Mouse (Mus musculus): ENCODE measurements around the gene Tlr5. TPM values are rescaled to one million over a fixed set of nuclear protein-coding genes. Genes with fewer than 3 reads are reported as not detected.

Gene Tlr5
- total and polyA plus RNA-seq, 2 experiments from 2014 or later, result 0.11 to 0.23 TPM

GRCm38 (mm10) chr1:182961076-182961475 lies 6.5 kb downstream of the Tlr5 start:
- 79% methylated on average over 5 of the region's 5 CpGs for WGBS
- Histone ChIP-seq H3K4me1 (ENCODE audit: insufficient read depth, low read length) (peaks cover 9% of the 10 kb centered on the region; the same call in 1 of the 2 replicates), H3K27ac (ENCODE audit: low read depth, low read length) (no peak overlapping the region), H3K4me2 (ENCODE audit: low read depth, low read length, poor library complexity, severe bottlenecking) (no peak overlapping the region), H3K9me3 (ENCODE audit: low read length) (no peaks in the 10 kb centered on the region), H3K36me3 (ENCODE audit: insufficient read depth, low read length) (no peaks in the 10 kb centered on the region), H3K4me3 (ENCODE audit: low read depth, low read length) (no peak overlapping the region), H3K27me3 (ENCODE audit: insufficient read depth, low read length) (no peaks in the 10 kb centered on the region), H3K9ac (replicated peaks; ENCODE audit: low read length, poor library complexity, severe bottlenecking) (no peak overlapping the region)
- ATAC-seq (ENCODE audit: low FRiP score), result no peak
- no peak for TF ChIP-seq CTCF (IDR thresholded peaks at IDR 0.05)
- no peak for DNase-seq (ENCODE audit: low spot score)

DNA sequence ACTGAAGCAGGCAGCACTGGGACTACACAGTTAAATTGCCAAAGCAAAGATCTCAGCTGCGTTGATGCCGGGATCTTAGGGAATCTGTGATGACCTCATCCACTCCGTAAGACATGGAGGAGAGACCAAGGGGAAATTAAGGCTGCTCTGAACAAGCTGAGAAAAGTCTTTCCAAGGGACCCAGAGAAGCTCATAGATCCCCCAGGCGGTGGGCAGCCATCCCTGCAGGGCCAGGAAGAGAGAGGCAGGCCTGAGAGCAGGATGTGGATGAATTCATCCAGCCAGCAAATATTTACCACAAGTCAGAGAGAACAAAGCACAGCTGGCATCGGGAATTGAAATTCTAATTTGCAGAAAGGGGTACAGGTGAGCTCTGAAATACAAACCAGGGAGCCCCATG lies 8.7 kb downstream of the Tlr5 start:
- 48% methylated on average over 5 of the region's 5 CpGs for WGBS
- no peaks in the 10 kb centered on the region for H3K36me3 ChIP-seq (ENCODE audit: insufficient read depth, low read length)
- no peaks in the 10 kb centered on the region for H3K27me3 ChIP-seq (ENCODE audit: insufficient read depth, low read length)
- H3K4me3 ChIP-seq (ENCODE audit: low read depth, low read length), result no peak overlapping the region
- no peak overlapping the region for H3K4me2 ChIP-seq (ENCODE audit: low read depth, low read length, poor library complexity, severe bottlenecking)
- DNase-seq (ENCODE audit: low spot score), result no peak
- H3K9me3 ChIP-seq (ENCODE audit: low read length), result no peaks in the 10 kb centered on the region
- H3K4me1 ChIP-seq (ENCODE audit: insufficient read depth, low read length), result peaks cover 7% of the 10 kb centered on the region; the same call in 1 of the 2 replicates
- ATAC-seq (ENCODE audit: low FRiP score), result no peak
- TF ChIP-seq CTCF (IDR thresholded peaks at IDR 0.05), result peak; percentile 57
- no peak overlapping the region for H3K27ac ChIP-seq (ENCODE audit: low read depth, low read length)
- no peak overlapping the region for H3K9ac ChIP-seq (replicated peaks; ENCODE audit: low read length, poor library complexity, severe bottlenecking)

DNA sequence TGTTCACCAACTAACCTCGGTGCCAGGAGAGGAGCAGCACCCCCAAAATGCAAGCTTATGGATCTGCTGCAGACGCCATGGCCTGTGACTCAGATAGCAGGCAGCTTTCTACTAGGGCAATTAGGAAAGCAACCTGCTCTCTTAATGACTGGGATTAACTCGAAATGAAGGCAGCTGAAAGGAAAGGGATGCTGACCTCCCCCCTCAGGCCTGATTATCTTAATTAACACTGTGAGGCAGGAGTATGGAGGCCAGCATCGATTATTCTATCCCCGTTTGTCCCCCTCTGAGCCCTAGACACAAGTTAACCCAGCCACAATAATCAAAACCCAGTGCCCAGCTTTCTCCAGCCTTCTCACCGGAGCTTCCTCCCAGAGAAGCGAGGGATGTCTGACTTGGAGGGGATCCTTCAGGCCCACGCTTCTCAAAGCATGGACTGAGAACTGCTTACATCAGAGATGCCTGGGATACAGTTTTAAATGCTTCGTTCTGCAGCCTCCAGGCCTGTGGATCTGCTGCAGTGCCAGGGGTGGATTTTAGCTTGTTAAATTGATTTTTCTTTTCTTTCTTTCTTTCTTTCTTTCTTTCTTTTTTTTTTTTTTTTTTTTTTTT lies 10.4 kb downstream of the Tlr5 start:
- 39% methylated on average over 9 of the region's 9 CpGs for WGBS
- H3K4me1 ChIP-seq (ENCODE audit: insufficient read depth, low read length), result no peaks in the 10 kb centered on the region; the same call in 1 of the 2 replicates
- H3K4me2 ChIP-seq (ENCODE audit: low read depth, low read length, poor library complexity, severe bottlenecking), result no peak overlapping the region
- no peak overlapping the region for H3K9ac ChIP-seq (replicated peaks; ENCODE audit: low read length, poor library complexity, severe bottlenecking)
- no peak overlapping the region for H3K27ac ChIP-seq (ENCODE audit: low read depth, low read length)
- no peaks in the 10 kb centered on the region for H3K36me3 ChIP-seq (ENCODE audit: insufficient read depth, low read length)
- H3K27me3 ChIP-seq (ENCODE audit: insufficient read depth, low read length), result no peaks in the 10 kb centered on the region
- no peak overlapping the region for H3K4me3 ChIP-seq (ENCODE audit: low read depth, low read length)
- DNase-seq (ENCODE audit: low spot score) (no peak), ATAC-seq (ENCODE audit: low FRiP score) (no peak)
- no peak for TF ChIP-seq CTCF (IDR thresholded peaks at IDR 0.05)
- H3K9me3 ChIP-seq (ENCODE audit: low read length), result no peaks in the 10 kb centered on the region

- Histone ChIP-seq H3K9me3 (ENCODE audit: low read length) (no peaks in the 10 kb centered on the region), H3K4me2 (ENCODE audit: low read depth, low read length, poor library complexity, severe bottlenecking) (no peak overlapping the region), H3K4me1 (ENCODE audit: insufficient read depth, low read length) (no peaks in the 10 kb centered on the region; the same call in 1 of the 2 replicates), H3K27ac (ENCODE audit: low read depth, low read length) (no peak overlapping the region), H3K36me3 (ENCODE audit: insufficient read depth, low read length) (no peaks in the 10 kb centered on the region), H3K9ac (replicated peaks; ENCODE audit: low read length, poor library complexity, severe bottlenecking) (no peak overlapping the region), H3K4me3 (ENCODE audit: low read depth, low read length) (no peak overlapping the region), H3K27me3 (ENCODE audit: insufficient read depth, low read length) (no peaks in the 10 kb centered on the region)
- no peak for TF ChIP-seq CTCF (IDR thresholded peaks at IDR 0.05)
- ATAC-seq (ENCODE audit: low FRiP score), result no peak
- WGBS, result 86% methylated on average over 9 of the region's 9 CpGs
- no peak for DNase-seq (ENCODE audit: low spot score)
Measured at GRCm38 (mm10) chr1:182968732-182969131, 14.1 kb downstream of the Tlr5 start.

GRCm38 (mm10) chr1:182972240-182972639 lies 17.7 kb downstream of the Tlr5 start:
- Histone ChIP-seq H3K27me3 (ENCODE audit: insufficient read depth, low read length) (no peaks in the 10 kb centered on the region), H3K4me2 (ENCODE audit: low read depth, low read length, poor library complexity, severe bottlenecking) (no peak overlapping the region), H3K9me3 (ENCODE audit: low read length) (no peaks in the 10 kb centered on the region), H3K27ac (ENCODE audit: low read depth, low read length) (no peak overlapping the region), H3K4me3 (ENCODE audit: low read depth, low read length) (no peak overlapping the region), H3K9ac (replicated peaks; ENCODE audit: low read length, poor library complexity, severe bottlenecking) (no peak overlapping the region), H3K36me3 (ENCODE audit: insufficient read depth, low read length) (no peaks in the 10 kb centered on the region), H3K4me1 (ENCODE audit: insufficient read depth, low read length) (no peaks in the 10 kb centered on the region)
- no peak for TF ChIP-seq CTCF (IDR thresholded peaks at IDR 0.05)
- ATAC-seq (ENCODE audit: low FRiP score) (no peak), DNase-seq (ENCODE audit: low spot score) (no peak)
- WGBS, result 86% methylated on average over 6 of the region's 6 CpGs

DNA sequence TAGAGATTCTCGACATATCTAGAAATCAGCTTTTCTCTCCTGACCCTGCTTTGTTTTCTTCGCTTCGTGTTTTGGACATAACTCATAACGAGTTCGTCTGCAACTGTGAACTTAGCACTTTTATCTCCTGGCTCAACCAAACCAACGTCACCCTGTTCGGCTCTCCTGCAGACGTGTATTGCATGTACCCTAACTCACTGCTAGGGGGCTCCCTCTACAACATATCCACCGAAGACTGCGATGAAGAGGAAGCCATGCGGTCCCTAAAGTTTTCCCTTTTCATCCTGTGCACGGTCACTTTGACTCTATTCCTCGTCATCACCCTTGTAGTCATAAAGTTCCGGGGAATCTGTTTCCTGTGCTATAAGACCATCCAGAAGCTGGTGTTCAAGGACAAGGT lies 20.2 kb downstream of the Tlr5 start:
- DNase-seq (ENCODE audit: low spot score) (no peak), ATAC-seq (ENCODE audit: low FRiP score) (no peak)
- no peaks in the 10 kb centered on the region for H3K36me3 ChIP-seq (ENCODE audit: insufficient read depth, low read length)
- H3K27me3 ChIP-seq (ENCODE audit: insufficient read depth, low read length), result no peaks in the 10 kb centered on the region
- H3K9me3 ChIP-seq (ENCODE audit: low read length), result no peaks in the 10 kb centered on the region
- no peaks in the 10 kb centered on the region for H3K4me1 ChIP-seq (ENCODE audit: insufficient read depth, low read length)
- no peak overlapping the region for H3K27ac ChIP-seq (ENCODE audit: low read depth, low read length)
- no peak overlapping the region for H3K4me3 ChIP-seq (ENCODE audit: low read depth, low read length)
- H3K9ac ChIP-seq (replicated peaks; ENCODE audit: low read length, poor library complexity, severe bottlenecking), result no peak overlapping the region
- H3K4me2 ChIP-seq (ENCODE audit: low read depth, low read length, poor library complexity, severe bottlenecking), result no peak overlapping the region
- TF ChIP-seq CTCF (IDR thresholded peaks at IDR 0.05), result peak; percentile 30; the same call in 1 of the 2 replicates
- WGBS, result 86% methylated on average over 14 of the region's 14 CpGs

Data from midbrain, postnatal 0 days (tissue).